Mouse (Mus musculus): ENCODE measurements at regions not wholly inside any gene's neighbourhood (a gene's known extent, or its start where the extent isn't known, plus 50 kb on each side); places are given as distances from the start of the nearest gene placed in this dataset.

DNA sequence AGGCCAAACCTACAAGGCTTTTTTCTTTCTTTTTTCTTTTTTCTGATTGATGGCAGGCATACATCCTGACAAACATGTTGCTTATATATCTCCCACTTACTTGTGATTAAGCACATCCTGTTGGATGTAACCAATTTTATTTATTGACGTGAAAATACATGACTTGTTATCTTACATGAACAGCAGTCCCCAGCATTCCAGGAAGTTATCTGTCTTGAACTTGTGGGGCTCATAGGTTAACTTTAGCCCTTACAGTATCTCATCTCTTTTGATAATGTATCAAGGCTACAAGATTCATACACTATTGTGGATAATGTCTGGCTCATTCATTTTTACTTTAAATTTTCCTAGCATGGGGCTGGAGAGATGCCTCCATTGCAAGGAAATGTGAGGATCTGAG is 852.0 kb upstream of the Agtr1b start:
- TF ChIP-seq CTCF (IDR thresholded peaks at IDR 0.05; ENCODE audit: insufficient read depth, low read depth, low read length) = no peak
- TF ChIP-seq POLR2A (IDR thresholded peaks at IDR 0.05; ENCODE audit: insufficient read depth, low read depth, low read length) = no peak
